Mouse (Mus musculus): ENCODE results near the gene Nfyb.
A peak's percentile ranks its signal among the peaks of the same experiment; 100 is the strongest.

Nfyb gene

GRCm38 (mm10) chr10:82792311-82792710, 28.4 kb upstream of the Nfyb start:
- TF ChIP-seq GATA4 (IDR thresholded peaks at IDR 0.05; ENCODE audit: insufficient replicate concordance, low read length) = no peak

GRCm38 (mm10) chr10:82791713-82792112, 27.8 kb upstream of the Nfyb start:
- TF ChIP-seq GATA4 (IDR thresholded peaks at IDR 0.05; ENCODE audit: insufficient replicate concordance, low read length) = no peak

GRCm38 (mm10) chr10:82790504-82790903, 26.6 kb upstream of the Nfyb start:
- peak; percentile 48; the same call in 1 of the 2 replicates for TF ChIP-seq GATA4 (IDR thresholded peaks at IDR 0.05; ENCODE audit: insufficient replicate concordance, low read length)

- TF ChIP-seq GATA4 (IDR thresholded peaks at IDR 0.05; ENCODE audit: insufficient replicate concordance, low read length) = no peak
Observed at GRCm38 (mm10) chr10:82789181-82789580, 25.2 kb upstream of the Nfyb start.

GRCm38 (mm10) chr10:82782472-82782871, 18.5 kb upstream of the Nfyb start:
- TF ChIP-seq GATA4 (IDR thresholded peaks at IDR 0.05; ENCODE audit: insufficient replicate concordance, low read length) = no peak

GRCm38 (mm10) chr10:82780816-82781215, 16.9 kb upstream of the Nfyb start:
- no peak for TF ChIP-seq GATA4 (IDR thresholded peaks at IDR 0.05; ENCODE audit: insufficient replicate concordance, low read length)

- no peak for TF ChIP-seq GATA4 (IDR thresholded peaks at IDR 0.05; ENCODE audit: insufficient replicate concordance, low read length)
Observed at GRCm38 (mm10) chr10:82780322-82780721, 16.4 kb upstream of the Nfyb start.

GRCm38 (mm10) chr10:82779831-82780230, 15.9 kb upstream of the Nfyb start:
- TF ChIP-seq GATA4 (IDR thresholded peaks at IDR 0.05; ENCODE audit: insufficient replicate concordance, low read length) = no peak

GRCm38 (mm10) chr10:82778791-82779549, 15.0 kb upstream of the Nfyb start:
- peak; percentile 49; the same call in 1 of the 2 replicates for TF ChIP-seq GATA4 (IDR thresholded peaks at IDR 0.05; ENCODE audit: insufficient replicate concordance, low read length)

- TF ChIP-seq GATA4 (IDR thresholded peaks at IDR 0.05; ENCODE audit: insufficient replicate concordance, low read length) = no peak
Observed at GRCm38 (mm10) chr10:82777886-82778285, 13.9 kb upstream of the Nfyb start.

- TF ChIP-seq GATA4 (IDR thresholded peaks at IDR 0.05; ENCODE audit: insufficient replicate concordance, low read length) = no peak
Observed at GRCm38 (mm10) chr10:82777075-82777474, 13.1 kb upstream of the Nfyb start.

- TF ChIP-seq GATA4 (IDR thresholded peaks at IDR 0.05; ENCODE audit: insufficient replicate concordance, low read length) = no peak
Observed at GRCm38 (mm10) chr10:82774841-82775240, 10.9 kb upstream of the Nfyb start.

GRCm38 (mm10) chr10:82771595-82772170, 7.7 kb upstream of the Nfyb start:
- TF ChIP-seq GATA4 (IDR thresholded peaks at IDR 0.05; ENCODE audit: insufficient replicate concordance, low read length) = no peak

- no peak for TF ChIP-seq GATA4 (IDR thresholded peaks at IDR 0.05; ENCODE audit: insufficient replicate concordance, low read length)
Observed at GRCm38 (mm10) chr10:82770713-82771112, 6.8 kb upstream of the Nfyb start.

GRCm38 (mm10) chr10:82768901-82769300, 5.0 kb upstream of the Nfyb start:
- no peak for TF ChIP-seq GATA4 (IDR thresholded peaks at IDR 0.05; ENCODE audit: insufficient replicate concordance, low read length)

All from liver, adult (tissue).